Mouse (Mus musculus): Measurements from ENCODE around the gene Plb1.

The Plb1 gene

GRCm38 (mm10) chr5:32232474-32232873, at the start of gene Plb1:
TSS of gene Plb1 (plus strand) at chr5:32232708.
- no peak for DNase-seq (ENCODE audit: extremely low read depth, insufficient read length, low spot score)

- DNase-seq (ENCODE audit: extremely low read depth, insufficient read length, low spot score), result no peak
Measured at GRCm38 (mm10) chr5:32182885-32183629, 49.5 kb upstream of the Plb1 start.

DNA sequence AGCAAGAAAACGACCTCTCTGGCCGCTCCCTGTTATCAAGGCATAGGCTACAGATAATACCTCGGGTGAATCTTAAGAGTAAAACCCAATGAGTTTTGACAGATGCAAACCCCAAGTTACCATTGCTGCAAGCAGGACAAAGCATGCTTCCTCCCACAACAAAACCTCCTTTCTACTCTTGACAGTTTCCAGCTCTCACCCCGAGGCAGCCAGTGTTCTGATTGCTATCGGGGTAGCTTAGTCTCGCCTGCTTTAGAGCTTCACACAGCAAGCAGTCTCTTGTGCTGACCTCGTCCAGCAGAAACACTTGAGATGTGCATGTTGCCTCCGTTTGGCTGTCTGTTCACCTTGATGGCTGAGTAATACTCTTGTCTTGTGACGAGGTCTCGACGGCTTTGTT, 44.8 kb upstream of the Plb1 start:
- DNase-seq (ENCODE audit: extremely low read depth, insufficient read length, low spot score), result no peak

GRCm38 (mm10) chr5:32191259-32191658, 41.2 kb upstream of the Plb1 start:
- no peak for DNase-seq (ENCODE audit: extremely low read depth, insufficient read length, low spot score)

DNA sequence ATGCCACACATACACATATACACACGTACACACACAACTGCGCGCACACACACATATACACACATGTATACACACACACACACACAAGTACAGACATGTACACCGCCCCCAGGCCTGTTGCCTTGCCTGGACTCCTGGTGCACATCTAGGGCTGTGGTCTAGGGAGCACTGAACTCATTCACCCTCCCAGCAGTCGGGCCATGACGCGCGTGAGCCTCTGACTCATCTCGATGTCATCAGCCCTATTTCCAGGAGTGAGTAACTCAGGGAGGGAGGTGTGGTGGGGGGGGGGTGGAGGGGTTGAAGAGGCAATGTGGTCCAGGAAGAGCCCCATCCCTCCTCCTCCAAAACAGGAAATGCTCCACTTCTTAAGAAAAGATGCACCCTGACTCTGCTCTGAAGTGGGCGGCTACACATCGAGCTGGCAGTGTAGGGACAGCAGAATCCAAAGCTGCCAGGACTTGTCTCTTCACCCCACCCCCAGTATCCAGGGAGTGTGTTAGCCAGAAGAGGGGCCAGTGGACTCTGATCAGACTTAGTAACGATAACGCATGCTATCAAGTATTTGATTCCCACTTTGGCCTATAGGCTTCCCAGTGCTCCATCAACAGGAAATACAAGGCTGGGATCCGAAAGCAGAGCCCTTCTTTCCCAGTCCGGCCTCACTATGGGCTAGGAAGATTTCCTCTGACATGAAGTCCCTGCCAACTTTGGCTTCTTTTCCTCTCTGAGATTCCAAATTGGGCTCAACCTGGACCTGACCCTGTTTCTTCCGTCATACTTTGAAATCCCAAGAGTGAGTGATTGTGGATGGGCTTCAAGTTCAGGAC, 40.3 kb upstream of the Plb1 start:
- DNase-seq (ENCODE audit: extremely low read depth, insufficient read length, low spot score), result peak; percentile 82

DNA sequence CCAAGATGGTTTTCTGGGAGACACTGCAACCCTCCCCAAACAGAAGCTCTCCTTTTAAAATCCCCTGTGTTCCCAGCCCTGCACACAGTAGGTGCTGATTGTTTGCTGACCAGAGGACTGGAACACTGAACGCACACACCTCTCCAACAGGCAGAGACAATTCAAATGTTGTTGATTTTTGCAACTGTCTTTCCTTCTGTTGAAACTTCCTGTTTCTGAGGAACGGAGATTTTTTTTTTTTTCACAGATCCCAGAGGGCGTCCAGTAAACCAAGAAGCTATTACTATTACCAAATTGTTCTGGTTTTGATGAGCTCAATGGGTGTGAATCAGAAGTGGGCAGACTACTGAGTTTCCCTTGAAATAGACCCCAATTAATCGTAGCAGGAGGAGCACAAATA, 38.3 kb upstream of the Plb1 start:
- no peak for DNase-seq (ENCODE audit: extremely low read depth, insufficient read length, low spot score)

DNA sequence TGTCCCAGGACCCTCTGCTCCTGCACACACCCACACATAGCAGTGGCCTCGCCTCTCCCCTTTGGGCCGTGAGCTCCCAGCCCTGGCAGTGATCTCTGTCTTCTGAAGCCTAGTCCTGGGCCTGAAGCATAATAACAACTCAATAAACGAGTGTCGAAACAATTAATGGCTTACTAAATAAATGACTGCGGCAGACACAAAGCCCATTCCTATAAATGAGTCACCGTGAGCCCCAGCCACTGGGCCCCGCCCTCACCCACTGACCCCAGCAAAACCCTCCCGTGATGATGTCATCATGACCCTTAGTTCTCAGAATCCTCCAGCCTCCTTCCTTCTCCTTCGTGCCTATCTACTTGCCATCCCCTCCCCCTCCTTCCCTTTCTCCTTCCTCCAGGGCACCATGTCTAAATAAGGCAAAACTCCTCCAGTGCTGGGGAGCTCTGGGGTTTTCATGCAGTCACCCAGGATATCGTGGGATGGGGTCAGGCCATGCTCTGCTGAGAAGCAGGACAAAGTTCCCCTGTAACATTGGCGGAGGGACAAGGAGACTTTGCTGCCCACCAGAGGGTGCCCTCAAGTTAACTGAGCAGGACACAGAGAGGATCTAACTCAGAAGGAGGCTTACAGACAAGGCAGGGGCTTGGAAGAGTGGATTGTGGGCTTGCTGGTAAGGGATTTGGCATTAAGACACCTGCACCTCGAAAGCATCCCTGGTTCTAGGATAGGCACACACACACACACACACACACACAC, 36.5 kb upstream of the Plb1 start:
- peak; percentile 60 for DNase-seq (ENCODE audit: extremely low read depth, insufficient read length, low spot score)

- peak; percentile 70 for DNase-seq (ENCODE audit: extremely low read depth, insufficient read length, low spot score)
Measured at GRCm38 (mm10) chr5:32197698-32198097, 34.8 kb upstream of the Plb1 start.

- DNase-seq (ENCODE audit: extremely low read depth, insufficient read length, low spot score), result no peak
Measured at GRCm38 (mm10) chr5:32199136-32199535, 33.4 kb upstream of the Plb1 start.

DNA sequence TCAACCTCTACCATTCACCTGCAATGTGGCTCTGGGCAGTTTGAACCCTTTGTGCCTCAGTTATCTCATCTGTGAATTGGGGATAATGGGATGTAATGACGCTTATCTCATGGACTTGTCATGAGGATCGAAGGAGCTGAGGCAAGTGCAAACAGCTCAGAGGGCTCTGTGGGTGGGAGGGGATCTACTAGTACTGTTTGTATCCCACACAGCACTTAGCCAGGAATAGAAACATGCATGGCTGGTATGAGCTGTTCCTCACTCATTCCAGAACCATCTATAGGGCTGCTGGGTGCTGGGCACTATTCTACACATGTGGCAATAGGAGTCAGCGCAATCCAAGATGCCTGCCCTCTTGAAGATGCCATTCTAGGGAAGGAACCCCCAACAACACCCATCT, 32.9 kb upstream of the Plb1 start:
- DNase-seq (ENCODE audit: extremely low read depth, insufficient read length, low spot score), result no peak

DNA sequence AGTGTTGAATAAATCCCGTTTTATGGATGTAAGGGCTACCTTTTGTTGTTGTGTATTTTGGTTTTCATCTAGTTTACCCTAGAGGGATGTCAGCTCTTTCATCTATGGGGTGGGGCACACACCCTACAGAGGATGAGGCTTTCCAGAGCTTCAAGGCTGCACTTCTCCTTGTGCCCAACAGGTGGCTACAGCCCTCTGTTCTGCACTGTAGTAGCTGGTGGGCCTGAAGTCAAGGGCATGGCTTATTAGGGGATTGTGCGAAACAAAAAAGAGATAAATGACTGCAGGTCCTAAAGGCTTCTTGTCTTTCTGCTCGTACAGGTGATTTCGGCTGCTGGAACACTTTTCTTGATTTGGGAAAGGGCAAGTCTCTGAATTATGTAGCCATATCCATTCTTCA, 27.9 kb upstream of the Plb1 start:
- no peak for DNase-seq (ENCODE audit: extremely low read depth, insufficient read length, low spot score)

DNA sequence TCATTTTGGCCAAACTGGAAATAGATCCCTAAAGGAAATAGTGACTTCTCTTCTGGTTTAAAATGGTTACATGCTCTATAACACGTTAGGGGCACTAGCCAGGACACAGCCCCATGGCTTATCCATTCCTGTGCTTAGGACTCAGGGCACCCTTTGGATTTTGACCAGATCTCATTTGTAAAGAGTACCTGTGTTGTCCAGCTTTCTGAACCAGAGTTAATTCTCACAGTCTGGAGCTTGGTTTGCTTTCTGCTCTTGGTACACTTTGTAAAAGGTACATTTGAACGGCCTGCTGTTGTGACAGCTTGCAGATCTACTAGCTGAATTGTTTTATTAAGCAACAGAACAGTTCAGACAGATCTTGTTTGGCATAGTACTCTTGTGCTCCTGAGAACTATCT, 25.8 kb upstream of the Plb1 start:
- DNase-seq (ENCODE audit: extremely low read depth, insufficient read length, low spot score), result no peak

GRCm38 (mm10) chr5:32208460-32208859, 24.0 kb upstream of the Plb1 start:
- DNase-seq (ENCODE audit: extremely low read depth, insufficient read length, low spot score), result no peak

GRCm38 (mm10) chr5:32211011-32211410, 21.5 kb upstream of the Plb1 start:
- DNase-seq (ENCODE audit: extremely low read depth, insufficient read length, low spot score), result no peak

DNA sequence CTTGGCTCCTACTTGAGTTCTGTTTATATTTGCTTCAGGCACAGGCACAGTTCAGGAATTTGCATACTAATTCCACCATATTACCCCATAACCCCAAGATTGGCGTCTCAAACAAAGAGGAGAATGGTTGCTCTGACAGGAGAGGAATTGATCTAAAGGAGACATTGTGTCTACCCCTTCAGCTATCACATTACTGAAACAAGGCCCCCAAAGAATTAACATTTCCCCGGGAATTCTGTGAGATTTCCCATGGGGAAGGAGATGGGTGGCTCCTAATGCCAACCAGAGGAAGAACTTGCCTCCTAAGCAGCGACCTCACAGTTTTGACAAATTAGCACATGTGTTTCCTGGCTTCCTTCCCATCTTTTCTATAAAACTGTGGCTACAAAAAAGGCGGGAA, 18.8 kb upstream of the Plb1 start:
- DNase-seq (ENCODE audit: extremely low read depth, insufficient read length, low spot score), result no peak

DNA sequence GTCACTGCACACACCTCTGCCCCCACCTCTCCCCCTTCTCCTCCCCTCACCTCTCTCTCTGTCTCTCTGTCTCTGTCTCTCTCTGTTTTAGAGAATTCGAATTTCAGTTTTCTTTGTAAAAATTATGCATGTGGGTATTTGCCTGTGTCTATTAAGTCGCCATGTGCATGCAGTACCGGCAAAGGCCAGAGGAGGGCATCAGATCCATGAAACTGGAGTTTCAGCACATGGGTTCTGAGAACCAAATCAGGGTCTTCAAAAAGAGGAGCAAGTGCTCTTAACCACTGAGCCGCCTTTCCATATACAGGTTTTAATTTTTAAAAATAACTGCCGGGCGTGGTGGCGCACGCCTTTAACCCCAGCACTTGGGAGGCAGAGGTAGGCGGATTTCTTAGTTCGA, 17.0 kb upstream of the Plb1 start:
- DNase-seq (ENCODE audit: extremely low read depth, insufficient read length, low spot score), result peak; percentile 26

- no peak for DNase-seq (ENCODE audit: extremely low read depth, insufficient read length, low spot score)
Measured at GRCm38 (mm10) chr5:32216465-32216864, 16.0 kb upstream of the Plb1 start.

DNA sequence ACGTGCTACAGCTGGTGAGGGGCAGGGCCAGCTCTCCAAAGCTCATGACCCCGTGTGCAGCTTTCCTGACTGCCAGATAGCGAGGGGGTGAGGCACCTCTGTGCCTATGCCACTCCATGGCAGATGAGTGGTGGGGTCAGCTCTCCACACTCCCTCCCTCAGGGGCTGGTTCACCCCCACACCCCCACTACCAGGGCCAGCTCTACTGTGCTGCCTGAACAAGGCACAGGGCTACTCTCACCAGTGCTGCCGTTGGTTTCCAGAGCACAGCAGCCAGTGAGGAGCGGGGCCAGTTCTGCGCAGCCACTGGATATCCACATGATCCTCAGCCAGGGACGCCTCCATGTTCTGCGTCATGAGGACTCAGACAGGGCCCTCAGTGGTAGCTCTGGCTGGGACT, 15.0 kb upstream of the Plb1 start:
- DNase-seq (ENCODE audit: extremely low read depth, insufficient read length, low spot score), result no peak

DNA sequence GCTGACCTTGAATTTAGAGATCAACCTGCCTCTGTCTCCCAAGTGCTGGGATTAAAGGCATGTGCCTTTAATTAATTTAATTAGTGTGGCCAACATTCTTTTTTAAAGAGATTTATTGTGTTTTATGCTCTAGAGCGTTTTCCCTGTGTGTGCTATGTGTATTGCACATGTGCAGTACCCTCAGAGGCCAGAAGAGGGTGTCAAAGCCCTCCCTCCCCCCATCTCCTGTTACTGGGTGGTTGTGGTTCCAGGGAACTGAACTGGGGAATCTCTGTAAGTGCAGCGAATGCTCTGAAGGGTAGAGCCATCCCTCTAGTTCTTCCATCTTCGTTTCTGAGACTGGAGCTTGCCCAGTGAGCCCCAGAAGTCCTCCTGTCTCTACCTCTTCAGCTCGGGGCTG, 2.1 kb upstream of the Plb1 start:
- peak; percentile 20 for DNase-seq (ENCODE audit: extremely low read depth, insufficient read length, low spot score)

DNA sequence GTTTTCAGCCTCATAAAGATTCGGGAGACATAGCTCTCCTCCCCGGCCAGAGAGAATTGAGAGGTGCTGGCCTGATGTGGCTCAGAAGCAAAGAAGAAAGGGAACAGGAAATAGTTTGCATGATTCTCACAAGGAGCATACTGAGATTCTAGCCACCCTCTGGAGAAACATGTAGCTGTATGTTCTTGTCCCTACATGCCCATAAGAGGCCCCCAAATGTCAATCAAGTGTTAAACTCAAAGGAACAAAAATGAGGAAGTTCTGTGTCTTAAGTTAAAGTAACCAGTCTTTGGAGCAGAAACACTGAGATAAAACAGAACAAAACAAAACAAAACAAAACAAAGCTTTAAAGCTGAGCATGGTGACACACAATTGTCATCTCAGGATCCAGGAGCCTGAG, 6.8 kb downstream of the Plb1 start:
- DNase-seq (ENCODE audit: extremely low read depth, insufficient read length, low spot score), result no peak

DNA sequence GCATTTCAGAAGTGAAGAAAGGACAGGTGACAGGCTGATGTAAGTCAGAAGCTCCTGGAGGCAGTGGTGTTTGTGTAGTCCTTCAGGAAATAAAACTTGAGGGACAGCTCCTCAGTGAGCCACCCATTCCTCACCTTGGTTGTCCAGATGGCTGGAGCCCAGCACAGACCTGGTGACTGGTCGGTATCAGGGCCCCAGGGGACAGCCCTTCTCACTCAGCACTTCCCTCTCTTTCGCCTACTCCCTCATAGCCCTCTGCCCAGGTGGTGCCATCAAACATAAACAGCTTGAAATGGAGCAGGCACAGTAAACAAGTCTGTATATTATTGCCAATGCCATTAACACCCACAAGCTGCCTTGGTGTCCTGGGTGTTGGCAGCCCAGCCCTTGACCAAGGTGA, 8.2 kb downstream of the Plb1 start:
- DNase-seq (ENCODE audit: extremely low read depth, insufficient read length, low spot score), result no peak

Data from 3134 (cell line).